Comparison of ENCODE assay signal across 8 mouse cellular contexts in the genomic region with DNA sequence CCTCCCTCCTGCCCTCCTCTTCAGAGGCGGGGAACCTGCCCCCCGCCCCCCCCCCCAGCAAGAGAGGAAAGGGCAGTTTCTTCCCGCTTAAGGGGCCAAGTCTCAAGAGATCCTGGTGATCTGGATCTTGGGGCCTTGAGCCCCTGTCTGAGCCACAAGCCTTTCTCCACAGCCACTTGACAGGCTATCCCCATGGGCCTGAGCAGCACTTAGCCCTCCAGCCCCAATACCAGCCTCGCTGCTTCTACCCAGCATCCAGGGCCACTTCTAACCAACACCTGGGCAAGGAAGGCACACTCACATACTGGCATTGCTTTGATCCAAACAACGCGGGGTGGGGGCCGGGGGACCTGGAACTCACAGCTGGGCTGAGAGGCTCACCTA. TPM values are rescaled to one million over a fixed set of nuclear protein-coding genes. Genes with fewer than 3 reads are reported as not detected.
DNase-seq lines count a peak whose midpoint lies in the region; ATAC-seq and TF ChIP-seq lines count a peak whose summit lies in the region.

No protein-coding gene starts in this region.

- H3K9me3 ChIP-seq in heart, embryonic 10.5 days: no peaks in the 10 kb centered on the region
- no peaks in the 10 kb centered on the region for H3K9me3 ChIP-seq in E14TG2a.4 (ENCODE audit: low read length)
- no peaks in the 10 kb centered on the region for H3K9me3 ChIP-seq in hindbrain, embryonic 10.5 days
- H3K9me3 ChIP-seq in liver, embryonic 15.5 days (replicated peaks): no peaks in the 10 kb centered on the region

- H3K4me3 ChIP-seq in heart, embryonic 10.5 days: peak overlapping the region; percentile 68
- H3K4me3 ChIP-seq in E14TG2a.4 (replicated peaks; ENCODE audit: low read length): peak overlapping the region; percentile 82
- peak overlapping the region; percentile 62 for H3K4me3 ChIP-seq in hindbrain, embryonic 10.5 days
- peak overlapping the region; percentile 63 for H3K4me3 ChIP-seq in liver, embryonic 15.5 days (replicated peaks)

- TF ChIP-seq CTCF in E14TG2a.4 (conservative IDR thresholded peaks at IDR 0.05; ENCODE audit: low read length): no peak

- DNase-seq in heart, embryonic 10.5 days (ENCODE audit: low spot score): no peak
- no peak for DNase-seq in heart, adult 11 months
- no peak for DNase-seq in hindbrain, embryonic 10.5 days (ENCODE audit: low spot score)
- DNase-seq in layer of hippocampus, adult 8-10 months (ENCODE audit: low spot score in 2 of 2): no peak
- DNase-seq in cerebellum, postnatal 36 days: no peak
- DNase-seq in spleen, postnatal 10 days (ENCODE audit: low spot score in 2 of 2): no peak

- H3K9ac ChIP-seq in liver, embryonic 15.5 days: no peak overlapping the region

- peak overlapping the region; percentile 82; the same call in 1 of the 2 replicates for H3K27ac ChIP-seq in heart, embryonic 10.5 days
- peak overlapping the region; percentile 86 for H3K27ac ChIP-seq in hindbrain, embryonic 10.5 days
- no peak overlapping the region for H3K27ac ChIP-seq in liver, embryonic 15.5 days (replicated peaks)

- ATAC-seq in liver, embryonic 15.5 days (ENCODE audit: insufficient read depth): peak; percentile 26; the same call in 1 of the 2 replicates

- peak overlapping the region; percentile 90 for H3K4me2 ChIP-seq in liver, embryonic 15.5 days

- WGBS in heart, embryonic 10.5 days: 34% methylated on average over 5 of the region's 7 CpGs
- 31% methylated on average over 6 of the region's 7 CpGs for WGBS in hindbrain, embryonic 10.5 days
- 26% methylated on average over 6 of the region's 7 CpGs for WGBS in liver, embryonic 15.5 days (ENCODE audit: insufficient replicate concordance)

- H3K4me1 ChIP-seq in heart, embryonic 10.5 days: peaks cover 10% of the 10 kb centered on the region; the same call in 1 of the 2 replicates
- peaks cover 52% of the 10 kb centered on the region for H3K4me1 ChIP-seq in E14TG2a.4 (replicated peaks; ENCODE audit: low read depth, low read length)
- H3K4me1 ChIP-seq in hindbrain, embryonic 10.5 days (replicated peaks): peaks cover 18% of the 10 kb centered on the region; the same call in 1 of the 2 replicates
- peaks cover 18% of the 10 kb centered on the region for H3K4me1 ChIP-seq in liver, embryonic 15.5 days (replicated peaks)

- H3K27me3 ChIP-seq in heart, embryonic 10.5 days (ENCODE audit: insufficient read depth, poor library complexity, severe bottlenecking): peaks cover 29% of the 10 kb centered on the region
- H3K27me3 ChIP-seq in E14TG2a.4 (ENCODE audit: insufficient read depth, low read length): peaks cover 10% of the 10 kb centered on the region
- peaks cover 51% of the 10 kb centered on the region for H3K27me3 ChIP-seq in hindbrain, embryonic 10.5 days (ENCODE audit: insufficient read depth, poor library complexity, severe bottlenecking)
- H3K27me3 ChIP-seq in liver, embryonic 15.5 days: peaks cover 28% of the 10 kb centered on the region

- no peaks in the 10 kb centered on the region for H3K36me3 ChIP-seq in heart, embryonic 10.5 days
- peaks cover 9% of the 10 kb centered on the region; the same call in 1 of the 2 replicates for H3K36me3 ChIP-seq in E14TG2a.4 (ENCODE audit: insufficient read depth, low read length)
- no peaks in the 10 kb centered on the region for H3K36me3 ChIP-seq in hindbrain, embryonic 10.5 days
- no peaks in the 10 kb centered on the region for H3K36me3 ChIP-seq in liver, embryonic 15.5 days (replicated peaks)

RNA-seq across cellular contexts. Expression of gene Gpc4, which starts 0.5 kb away (rescaled TPM):
- 25.3 and 46.4 TPM in 2 replicates for polyA plus RNA-seq in heart, embryonic 10.5 days (2016; fragmentation: Nextera tagmentation; extraction: Ambion mirVana)
- polyA plus RNA-seq in hindbrain, embryonic 10.5 days (2016; fragmentation: Nextera tagmentation; extraction: Ambion mirVana): 28.4 and 29.2 TPM in 2 replicates
- polyA plus RNA-seq in liver, embryonic 15.5 days (2015; fragmentation: Nextera tagmentation; extraction: Ambion mirVana): 4.9 and 5.1 TPM in 2 replicates
- 10 to 100 TPM; 45.6 to 52.9 (median 47.9) TPM for total RNA-seq in layer of hippocampus, adult 8-10 months (2022)
